Mouse (Mus musculus) embryo, embryonic 10 days (tissue): ENCODE results near the gene Peak1.

Experiments used
- DNase-seq: peaks from one replicate; pipeline ENCODE4 v3.0.0-alpha.2; 2015; ENCODE audit warnings: low spot score

Peak1 gene

DNA sequence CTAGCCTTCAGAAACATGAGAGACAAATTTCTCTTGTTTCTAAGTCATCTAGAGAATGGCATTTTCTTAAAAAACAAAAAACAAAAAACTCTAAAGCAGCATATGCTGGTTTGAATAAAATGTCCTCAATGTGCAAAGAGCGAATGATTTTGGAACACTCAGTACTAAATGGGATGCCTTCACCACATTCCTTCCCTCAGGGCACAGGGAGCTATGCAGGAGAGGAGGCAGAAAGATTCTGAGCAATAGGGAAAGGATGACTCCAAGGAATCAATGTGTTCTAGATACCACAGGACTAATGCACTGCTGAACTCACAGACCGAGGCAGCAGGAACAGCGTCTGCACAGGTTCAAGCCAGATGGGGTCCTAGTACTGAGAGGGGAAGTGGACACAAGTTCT lies 103.5 kb downstream of the Peak1 start:
- DNase-seq = no peak

DNA sequence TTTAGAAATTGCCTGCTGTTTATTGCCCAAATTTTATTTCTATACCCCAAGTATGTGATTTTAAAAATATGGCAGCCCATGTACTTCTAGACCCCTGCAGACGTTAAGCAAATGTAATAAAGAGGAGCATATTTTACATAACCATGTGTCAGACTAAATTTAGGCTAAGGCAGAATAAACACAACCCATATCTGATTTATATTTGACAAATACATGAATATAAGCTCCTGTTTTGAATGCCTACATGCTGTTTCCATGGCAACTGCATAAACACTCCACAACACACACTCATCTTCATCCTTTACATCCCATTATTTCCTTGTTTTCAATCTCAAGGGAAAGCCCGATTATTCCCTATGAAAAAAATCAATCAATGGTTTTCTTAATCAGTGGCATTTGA lies 108.8 kb downstream of the Peak1 start:
- DNase-seq = no peak

DNA sequence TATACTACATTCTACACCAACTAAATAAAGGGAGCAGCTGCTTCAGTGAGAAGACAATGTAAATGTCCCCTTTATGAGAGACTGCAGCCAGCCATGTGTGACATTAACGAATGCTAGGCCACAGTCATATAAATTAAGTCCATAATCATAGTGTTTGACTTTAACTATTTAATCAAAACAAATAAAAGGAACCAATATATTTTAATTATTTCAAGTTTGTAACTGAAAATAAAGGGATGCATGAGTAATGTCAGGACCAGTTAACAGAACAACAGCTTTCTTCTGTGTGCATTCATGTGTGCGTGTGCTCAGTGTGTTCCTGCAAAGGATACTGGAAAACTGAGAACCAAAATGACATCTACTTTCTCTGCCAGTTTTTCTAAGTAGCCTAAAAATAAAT lies 113.3 kb downstream of the Peak1 start:
- DNase-seq = no peak

DNA sequence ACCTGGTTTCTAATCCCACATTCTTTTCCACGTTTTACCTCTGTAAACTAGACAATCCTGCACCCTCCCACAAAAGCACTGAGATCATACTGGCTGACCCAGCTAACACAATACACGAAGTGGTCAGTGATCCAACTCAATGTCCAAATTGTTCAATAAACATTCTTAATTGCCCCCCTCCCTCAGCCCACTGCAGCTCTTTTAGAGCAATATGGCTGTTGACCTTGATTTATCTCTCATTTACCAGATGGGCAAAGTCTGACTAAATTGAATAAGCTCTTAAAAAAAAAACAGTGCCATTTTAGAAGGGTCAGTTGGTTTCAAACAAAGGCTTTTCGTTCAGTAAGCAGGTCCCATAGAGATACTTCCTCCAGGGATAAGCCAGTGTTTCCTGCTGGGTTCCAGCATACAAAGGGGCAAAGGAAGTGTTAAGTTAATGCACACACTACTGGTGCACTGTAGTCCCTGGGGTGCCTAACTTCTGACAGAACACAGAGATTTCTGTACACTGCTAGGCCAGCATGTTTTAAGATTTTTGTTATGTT lies 114.9 kb downstream of the Peak1 start:
- peak; percentile 31 for DNase-seq

DNA sequence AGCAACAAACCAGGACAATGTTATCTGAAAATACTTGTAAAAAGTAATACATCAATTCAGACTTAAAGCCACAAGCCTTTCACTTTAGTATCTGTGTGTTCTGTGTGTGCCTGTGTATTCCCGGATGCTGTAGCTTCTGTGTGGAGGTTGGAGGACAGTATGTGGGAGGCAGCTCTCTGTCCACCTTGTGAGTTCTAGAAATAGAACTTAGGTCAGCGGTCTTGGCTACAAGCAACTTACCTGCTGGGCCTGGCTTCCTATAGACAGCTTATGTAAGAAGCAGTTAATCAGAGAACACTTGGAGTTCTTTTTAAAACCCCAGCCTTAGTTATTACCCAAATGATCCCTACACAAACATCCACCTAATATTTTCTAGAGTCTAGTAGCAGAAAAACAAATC lies 127.8 kb downstream of the Peak1 start:
- DNase-seq = no peak

DNA sequence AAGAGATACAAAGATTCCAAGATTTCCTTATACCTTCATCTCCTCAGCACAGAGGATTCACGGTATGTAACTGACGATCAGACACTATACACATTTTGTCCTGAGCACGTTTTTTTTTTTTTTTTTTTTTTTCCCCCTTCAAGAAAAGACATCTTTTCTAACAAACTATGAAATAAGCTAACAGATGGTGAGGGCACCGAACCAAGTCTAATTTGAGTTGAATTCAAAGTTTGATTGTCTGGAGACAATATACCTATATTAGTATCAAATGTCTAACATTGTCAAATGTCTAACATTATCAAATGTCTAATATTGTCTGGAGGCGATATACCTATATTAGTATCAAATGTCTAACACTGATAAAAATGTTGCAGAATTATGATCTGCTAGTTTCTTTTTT lies 135.4 kb downstream of the Peak1 start:
- no peak for DNase-seq

DNA sequence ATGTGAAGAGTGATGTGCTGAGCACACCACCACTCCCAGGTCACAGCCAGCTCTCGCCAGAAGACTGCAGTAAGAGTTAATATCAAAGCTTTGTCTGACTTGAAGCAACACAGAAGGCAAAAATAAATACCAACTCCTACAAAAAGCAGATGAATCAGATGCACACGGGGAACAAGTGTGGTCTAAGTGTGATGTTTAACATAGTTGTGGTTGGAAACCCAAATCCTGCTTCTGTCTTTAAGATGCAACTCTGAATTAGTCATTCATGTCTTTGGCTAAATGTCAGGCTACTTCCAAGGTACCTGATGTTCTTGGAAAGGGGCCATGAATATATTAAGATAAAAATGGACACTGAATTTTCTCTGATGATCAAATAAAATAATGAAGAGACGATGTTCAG lies 144.3 kb downstream of the Peak1 start:
- DNase-seq = no peak

DNA sequence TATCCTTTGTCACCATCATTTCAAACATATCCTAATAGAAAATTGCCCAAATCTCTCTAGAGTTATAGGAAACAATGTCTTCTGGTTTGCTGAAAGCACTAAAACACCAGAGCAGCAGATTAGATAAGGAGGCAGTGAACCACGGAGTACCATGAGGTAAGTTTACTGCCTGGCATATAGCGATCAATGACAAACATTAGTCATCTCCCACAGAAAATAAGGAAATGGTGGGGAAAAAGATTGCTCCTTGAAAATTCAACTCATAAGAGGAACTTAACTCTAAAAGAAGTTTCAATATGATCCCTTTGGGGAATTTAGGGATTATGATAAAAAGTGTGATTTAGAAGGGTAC lies 145.6 kb downstream of the Peak1 start:
- DNase-seq = no peak

DNA sequence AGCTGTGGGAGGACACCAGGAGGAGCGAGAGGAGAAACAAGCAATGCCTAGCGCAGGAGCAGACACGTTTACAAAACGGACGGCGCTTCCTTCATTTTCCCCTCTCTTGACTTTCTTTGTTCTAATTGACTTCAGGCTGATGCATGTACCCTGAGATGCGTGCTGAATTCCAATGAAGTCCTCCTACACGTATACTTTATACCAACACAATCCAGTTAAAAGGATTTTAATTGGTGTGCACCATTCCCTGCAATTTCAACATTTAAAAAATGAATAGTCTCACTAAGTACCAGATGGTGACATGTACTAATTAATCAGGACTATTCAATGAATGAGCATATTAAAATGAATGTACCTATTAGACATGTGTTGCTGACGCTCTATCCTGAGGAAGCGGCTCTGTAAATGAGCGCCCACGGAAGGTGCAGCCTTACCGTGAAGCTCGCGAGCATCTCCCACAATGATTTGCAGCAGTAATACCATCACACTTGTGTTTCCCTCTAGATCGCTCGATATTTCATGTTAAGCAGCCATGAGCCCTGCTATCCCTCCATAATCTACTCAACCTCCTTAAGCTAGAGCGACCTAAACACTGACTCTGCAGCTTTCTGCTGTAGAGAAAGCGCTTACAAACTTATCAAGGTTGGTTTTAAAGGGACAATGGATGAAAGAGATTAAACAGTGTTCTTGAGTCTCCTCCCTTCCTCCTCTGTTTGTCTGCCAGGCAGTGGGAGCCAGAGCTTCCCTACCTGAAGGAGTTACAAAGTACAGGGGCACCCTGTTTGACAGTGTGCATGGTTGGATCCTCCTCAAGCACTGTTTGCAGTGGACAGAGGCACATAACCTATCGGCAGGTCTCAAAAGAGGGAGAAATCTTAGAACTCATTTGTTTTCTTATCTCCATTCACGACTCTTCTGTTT lies 146.3 kb downstream of the Peak1 start:
- DNase-seq = no peak

DNA sequence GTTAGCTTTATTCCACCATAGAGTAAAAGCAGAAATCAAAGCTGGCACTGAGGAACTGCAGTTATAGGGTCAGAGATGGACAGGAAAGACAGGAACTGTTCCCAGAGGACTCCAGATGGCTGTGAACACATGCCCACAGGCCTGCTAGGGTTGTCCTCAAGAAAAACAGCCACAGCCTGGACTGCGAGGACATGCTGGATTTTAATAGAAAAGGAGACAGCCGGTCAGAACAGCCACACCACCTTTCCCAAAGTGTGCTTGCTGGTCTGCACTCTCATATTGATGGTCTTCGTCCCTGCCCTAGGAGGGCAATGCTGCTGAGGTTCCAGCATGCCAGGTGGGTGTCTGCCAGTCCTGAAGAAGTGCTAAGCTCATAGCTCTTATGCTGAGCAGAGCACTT lies 148.8 kb downstream of the Peak1 start:
- no peak for DNase-seq

DNA sequence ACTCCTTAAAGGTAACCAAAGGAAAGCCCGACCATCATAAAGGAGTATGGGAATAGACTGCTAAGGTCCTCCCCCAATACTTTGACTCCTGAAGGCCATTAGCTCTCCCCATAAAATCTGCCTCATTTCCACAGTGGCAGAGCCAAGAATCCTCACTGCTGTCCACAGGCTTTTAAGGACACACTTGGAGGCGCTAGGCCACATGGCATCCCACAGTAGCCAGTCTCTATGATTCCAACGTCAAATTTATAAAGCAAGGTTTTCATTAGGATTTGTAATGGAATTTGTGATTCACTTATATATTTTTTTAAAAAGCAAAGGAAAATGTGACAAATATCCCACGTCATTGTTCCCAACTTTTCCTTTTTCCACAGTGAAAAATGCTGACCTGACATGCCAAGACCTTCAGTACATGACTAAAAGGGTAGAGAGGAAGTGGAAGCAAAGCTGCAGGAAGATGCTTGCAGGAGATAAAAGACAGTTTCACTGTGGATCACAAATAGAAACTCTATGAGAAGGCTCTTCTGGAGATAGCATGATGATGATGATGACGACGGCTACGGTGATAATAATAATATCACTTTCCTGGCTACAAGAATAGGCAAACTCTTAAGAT lies 151.6 kb downstream of the Peak1 start:
- no peak for DNase-seq

DNA sequence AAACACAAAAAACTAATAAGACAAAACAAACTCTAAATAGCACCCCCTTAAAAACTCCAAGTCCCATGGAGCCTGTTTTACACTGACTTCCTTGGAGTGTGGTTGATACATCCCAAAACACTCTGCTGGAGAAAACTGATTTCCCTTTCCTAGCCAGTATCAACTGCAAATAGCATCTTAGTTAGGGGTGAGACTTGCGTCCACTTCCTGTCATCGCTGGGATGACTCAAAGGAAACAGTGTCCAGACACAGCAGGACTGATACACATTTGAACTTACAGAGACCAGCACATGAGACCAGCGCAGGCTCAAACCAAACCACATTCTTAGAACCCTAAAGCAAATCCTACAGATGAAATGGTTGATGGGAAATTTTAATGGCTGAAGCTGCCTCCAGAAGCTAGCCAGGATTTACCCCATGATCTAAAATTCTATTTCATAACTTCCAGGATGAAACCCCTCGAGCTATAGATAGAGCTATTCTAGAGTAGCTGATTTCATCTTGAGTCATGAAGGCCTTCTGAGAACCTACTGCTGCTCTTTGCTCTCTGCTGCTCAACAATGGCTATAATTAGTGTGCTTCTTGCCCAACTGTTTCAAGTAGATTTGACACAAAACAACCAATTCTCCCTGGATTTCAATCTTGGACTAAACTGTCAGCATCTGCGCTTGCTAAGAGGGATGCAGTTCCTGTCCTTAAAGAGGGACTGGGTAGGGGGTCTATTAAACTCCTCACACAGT lies 152.2 kb downstream of the Peak1 start:
- DNase-seq = no peak

DNA sequence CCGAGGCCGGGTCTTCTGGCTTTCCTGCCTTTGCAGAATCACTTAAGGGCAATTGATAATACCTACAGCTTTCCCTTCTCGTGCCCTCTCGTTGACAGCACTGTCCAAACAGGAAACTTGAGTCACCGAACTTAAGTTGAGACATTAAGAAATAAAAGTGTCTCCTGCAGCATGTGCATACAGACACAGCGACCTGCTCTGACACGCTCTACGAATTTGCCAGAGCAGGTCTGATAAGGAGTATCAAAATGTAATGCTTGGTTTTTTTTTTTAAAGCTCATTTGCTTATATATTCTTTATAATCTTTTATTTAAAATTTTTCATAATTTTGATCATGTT lies 152.9 kb downstream of the Peak1 start:
- DNase-seq = no peak

DNA sequence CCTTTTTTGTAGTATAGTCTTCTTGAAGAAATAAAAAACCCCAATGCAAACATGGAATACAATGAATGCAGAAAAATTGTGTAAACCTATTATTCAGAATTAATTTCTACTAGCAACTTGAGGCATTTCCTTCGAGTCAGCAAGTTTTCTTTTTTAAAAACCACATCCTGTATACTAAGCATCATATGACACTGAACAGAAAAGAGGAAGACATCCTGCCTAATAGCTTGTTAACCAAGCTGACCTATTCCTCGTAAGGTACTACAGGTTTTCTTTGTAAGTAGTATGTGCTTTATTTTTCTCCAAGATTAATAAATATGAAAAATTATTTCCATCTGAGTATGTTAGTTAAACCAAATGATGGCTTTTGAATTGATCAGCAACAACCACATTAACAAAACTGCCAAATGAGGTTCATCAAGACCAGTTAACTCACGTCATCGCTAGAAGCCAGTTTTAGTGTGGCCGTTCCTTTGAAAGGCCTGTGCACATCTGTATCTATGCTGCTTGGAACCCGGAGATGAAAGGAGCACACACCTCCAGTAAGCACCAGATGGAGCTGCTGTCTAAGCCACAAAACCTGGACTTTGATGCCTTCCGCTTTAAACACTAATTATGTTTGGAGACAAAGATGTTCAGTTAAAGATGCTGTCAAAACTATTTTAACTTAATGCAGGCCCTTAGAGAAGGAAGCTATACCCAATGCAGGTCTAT lies 153.4 kb downstream of the Peak1 start:
- peak; percentile 52 for DNase-seq

DNA sequence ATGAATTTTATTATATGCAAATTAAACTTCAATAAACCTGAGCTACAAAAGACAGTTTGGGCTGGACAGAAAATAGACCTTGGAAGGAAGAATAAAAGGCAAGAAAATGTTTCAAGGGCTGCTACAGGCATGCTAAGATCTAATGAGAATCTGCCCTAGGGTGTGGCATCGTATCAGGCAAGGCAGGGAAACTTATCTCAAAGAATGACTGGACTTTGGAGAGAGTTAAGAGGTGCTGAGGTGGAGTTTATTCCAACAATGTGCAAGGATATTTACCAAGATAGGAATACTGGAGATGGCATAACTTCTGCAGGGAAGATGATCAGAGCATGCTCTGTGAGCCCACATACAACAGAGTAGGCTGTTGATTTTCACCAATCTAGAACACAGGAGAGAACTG lies 154.8 kb downstream of the Peak1 start:
- DNase-seq = no peak

DNA sequence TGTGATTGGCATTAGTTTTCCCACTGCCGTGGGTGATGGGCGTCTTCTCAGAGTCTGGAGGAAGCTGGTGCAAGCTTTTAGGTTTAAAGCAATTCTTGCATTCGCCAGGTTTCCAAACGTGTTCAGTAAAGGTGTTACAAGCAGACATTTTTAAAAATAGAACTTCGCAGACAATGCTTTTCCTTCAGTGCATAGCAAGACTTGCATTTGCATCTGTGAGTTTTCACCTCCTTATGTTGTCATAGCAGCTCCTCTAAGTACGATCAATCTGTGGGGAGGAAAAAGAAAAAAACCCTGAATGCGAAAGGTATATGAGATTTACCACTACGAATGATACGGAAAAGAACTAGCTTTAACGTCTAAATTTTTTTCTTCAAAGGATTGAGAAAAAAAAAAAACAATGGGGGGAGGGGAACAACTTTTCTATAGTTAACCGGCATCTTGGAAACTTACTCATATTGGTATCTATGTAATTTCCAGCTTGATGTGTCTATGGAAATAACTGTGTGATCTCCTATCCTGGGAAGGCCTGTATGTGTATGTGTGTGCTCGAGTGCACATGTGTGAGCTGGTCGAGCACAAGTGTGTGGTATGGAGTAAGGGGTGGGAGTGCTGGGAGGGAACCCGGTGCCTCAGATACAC lies 157.3 kb downstream of the Peak1 start:
- DNase-seq = no peak

DNA sequence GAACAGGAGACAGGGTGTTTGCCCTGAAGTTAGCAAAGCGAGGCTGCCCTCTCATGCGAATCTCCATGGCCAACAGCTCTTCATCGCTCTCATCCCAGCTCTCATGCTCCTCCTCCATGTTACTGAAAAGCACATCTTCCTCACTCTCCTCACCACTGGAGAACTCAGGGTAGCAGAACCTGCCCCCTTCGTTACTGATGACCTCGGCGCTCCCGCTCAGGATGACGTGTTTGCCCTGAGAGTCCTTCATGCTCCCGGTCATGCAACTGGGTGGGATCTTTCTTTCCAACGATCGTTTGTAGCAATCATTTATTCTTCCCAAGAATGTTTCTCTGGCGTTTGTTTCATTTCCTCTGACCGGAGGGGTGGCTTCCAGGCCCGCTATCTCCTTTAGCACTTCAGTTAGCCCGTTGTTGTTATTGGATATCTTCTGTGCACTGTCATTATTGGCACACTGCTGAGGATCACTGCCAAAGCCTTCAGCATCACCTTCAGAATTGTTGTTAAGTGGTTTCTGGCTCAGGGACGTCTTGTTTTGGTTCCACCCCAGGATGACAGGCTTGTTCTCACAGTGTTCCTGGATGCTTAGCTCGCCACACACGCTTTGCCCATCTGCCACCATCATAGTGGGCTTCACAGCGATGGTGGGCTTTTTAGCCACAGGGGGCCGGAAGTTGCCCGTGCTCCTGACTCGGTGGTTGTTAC lies 157.9 kb downstream of the Peak1 start:
- no peak for DNase-seq

DNA sequence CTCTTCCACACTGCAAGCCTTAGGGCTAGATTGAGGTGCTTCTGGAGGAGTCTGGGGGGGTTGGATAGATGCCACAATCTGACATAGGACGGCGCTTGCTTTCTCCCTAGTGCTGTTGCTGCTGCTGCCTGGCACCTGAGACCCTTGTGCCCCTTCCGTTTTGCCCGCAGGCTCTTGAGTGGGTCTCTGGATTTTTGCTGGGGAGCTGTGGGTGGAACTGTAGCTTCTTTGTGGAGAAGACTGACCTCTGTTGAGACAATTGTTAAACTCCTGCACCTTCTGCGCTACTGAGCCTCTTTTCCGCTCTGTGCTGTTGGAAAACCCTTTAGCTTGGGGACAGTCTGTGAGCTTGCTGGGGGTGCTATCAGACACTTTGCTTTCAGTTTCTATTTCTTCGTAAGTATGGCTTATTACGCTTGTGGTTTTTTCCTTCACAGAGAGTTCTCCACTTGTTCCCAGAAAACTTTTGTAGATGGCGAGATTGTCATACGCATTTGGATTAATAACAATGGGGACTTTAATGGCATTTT lies 159.5 kb downstream of the Peak1 start:
- no peak for DNase-seq

DNA sequence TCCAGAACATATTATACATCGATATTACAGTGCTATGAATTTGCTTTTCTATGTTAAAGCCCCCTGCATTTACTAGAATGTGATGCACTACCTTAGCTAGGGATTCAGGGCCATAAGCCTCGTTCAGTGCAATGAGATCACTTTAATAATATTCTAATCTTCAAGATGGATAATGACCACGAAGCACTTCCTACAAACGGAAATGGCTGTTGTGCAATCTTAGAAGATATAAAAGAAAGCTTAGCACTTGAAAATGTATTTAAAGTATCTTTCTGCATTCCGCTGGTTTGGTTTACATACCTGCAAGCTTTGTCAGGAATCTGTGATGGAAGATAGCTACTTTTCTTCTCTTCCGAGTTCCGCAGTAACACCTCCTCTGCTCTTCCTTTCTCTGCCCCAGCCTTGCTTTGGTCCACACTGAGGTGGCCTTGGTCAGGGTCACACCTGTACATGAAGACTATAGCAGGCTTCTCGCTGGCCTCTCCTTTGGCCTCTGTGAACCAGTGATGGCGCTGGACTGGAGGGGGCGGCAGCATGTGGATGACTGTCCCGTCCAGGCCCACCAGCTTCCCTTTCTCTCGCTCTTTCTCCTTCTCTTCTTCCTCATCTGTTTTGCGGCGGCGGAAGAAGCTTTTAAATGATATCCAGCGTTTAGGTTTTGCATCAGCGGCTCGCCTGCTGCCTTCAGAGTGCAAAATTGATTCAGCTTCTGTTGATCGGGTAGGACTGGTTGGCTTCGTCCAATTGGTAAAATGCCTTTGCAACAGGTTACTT lies 160.5 kb downstream of the Peak1 start:
- DNase-seq = no peak
